Mouse (Mus musculus) cerebral cortex, adult 2 months (tissue): ENCODE data around the gene Gan.

Experiments
- WGBS: fragments of 180-500 bp; shearing (Covaris S2); methylation state at CpG from one replicate; pipeline ENCODE4 v1.1.7; 2018; 5-methylcytosine and 5-hydroxymethylcytosine counted together

The Gan gene

DNA sequence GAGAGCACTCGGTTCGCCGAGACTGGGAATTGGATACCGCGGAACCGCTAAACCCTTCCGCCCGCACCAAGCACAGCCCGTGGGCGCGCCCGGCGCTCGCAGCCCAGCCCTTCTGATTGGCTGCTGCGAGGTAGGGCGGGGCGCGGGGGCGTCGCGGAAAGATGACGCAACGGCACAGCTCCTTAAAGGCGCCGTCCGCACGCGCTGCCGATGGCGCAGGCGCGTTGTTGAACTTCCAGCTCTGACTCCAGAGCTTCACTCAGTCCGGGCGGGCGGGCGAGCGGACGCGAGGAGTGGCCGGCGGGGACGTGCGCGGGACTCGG lies 205 bp upstream of the Gan start:
- WGBS: under 1% methylated on average over 45 of the region's 45 CpGs

DNA sequence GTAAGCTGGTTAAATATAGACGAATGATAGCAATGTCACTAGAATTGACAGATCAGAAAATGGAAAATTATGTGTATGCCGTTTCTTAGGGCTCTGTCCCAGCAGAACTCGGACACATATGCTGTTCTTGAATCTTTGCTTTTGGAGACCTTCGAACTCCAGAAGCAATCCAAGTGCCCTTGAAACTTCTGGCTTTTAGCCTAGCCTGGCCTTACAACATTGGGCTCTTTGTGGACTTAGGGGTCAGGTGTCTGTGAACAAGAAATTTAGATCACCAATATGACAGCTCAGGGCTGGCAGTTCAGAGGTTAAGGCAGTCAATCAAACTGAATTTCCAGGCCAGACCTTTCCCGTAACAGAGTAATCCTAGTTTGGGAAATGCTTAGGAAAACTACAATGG lies 1.1 kb downstream of the Gan start:
- 54% methylated on average over 5 of the region's 5 CpGs for WGBS

DNA sequence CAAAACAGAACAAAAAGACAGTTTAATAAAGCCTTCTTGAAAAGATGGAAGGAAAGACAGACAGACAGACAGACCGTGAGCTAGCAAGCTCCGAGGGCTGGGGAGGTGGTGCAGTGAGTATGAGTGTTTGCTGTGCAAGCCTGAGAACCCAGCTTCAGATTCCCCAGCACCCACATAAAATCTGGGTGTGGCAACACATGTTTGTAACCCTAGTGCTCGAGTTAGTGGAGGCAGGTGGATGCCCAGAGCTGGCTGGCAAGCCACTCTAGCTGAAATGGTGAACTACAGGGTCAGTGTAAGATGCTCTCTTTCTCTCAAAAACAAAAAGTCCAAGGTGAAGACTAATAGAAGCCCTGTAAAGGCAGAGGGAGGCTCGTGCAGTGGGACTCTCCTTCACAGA lies 7.0 kb downstream of the Gan start:
- WGBS: 89% methylated on average over 4 of the region's 4 CpGs

DNA sequence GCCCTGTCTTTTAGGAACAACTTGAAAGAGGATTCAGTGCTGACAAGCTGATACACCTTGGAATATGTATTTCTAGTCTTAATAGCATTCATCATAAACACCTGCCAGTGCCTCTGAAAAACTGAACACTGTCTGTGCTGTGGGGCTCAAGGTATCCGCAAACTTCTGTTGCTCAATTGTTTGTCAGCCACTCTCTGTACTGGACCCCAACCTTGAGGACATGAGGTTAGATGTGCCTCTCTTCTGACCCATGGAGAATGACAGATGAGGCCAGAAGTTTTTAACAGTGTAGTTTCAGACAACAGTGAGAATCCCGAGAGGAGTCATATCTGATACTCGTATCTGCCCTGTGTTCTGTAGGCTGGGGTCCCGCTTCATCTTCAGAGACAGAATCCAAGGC lies 7.6 kb downstream of the Gan start:
- WGBS: 93% methylated on average over 4 of the region's 4 CpGs

DNA sequence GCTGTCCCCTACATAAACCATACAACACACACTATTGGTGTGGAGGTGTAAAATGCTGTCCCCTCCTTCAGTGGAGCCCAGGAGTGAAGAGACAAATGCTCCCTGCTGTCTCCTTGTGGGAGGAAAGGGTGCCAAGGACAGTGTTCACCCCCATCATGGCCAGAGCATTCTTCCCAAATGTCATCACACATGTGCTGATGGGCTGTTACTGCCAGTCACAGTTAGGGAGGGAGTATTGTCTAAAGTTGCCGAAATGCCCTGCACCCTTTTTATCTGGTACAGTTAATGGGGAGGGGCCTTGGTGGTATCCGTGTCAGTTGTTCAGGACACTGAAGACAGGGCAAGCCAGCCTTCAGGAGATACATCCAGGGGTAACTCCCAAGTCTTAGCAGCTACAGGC lies 8.6 kb downstream of the Gan start:
- WGBS: 78% methylated on average over 2 of the region's 2 CpGs

DNA sequence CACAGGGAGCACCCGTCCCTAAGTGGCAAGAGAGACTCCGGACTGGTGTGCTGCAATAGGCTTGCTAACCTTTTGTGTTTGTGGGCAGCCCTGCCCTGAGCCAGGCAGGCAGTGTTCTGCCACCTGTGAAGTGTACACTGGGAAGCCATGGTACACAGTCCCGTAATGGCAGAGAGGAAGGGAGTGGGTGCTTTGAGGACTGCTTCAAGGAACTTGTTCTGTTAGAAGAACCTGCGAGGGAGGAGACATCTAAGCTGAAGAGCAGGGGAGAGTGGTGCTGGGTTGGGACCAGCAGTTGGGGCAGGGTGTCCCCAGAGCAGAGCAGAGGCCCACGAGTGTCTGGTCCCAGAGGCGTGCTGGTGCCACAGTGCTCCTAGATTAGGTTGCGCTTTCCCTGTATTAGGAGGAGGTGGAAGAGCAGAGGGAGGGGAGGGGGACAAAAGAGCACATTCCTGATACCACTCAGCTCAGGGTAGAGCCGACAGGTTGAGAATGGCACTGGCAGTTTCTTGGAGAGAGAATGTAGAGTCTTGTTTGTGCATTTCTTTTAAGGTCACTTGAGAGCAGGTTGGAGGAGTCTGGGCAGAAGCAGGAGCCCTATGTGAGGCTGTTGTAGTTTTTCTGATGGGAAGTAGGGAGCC lies 9.4 kb downstream of the Gan start:
- WGBS: 83% methylated on average over 8 of the region's 8 CpGs

DNA sequence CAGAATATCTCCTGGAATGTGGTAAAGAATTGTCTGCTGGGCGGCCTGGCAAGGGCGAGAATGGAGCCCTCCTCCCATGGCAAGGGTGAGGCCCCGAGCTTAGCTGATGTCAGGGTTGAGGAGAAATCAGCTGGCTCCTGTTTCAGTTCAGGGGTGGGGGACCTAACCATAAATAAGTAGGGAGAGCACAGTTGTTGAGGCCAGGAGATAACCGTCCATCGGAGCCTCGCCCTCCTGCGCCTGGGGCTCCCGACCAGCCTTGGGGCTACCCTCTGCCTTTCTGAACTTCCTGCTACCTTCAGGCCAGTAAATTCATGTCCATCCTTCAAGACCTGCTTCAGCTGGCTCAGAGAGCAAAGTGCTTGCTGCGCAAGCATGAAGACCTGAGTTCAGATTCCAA lies 10.4 kb downstream of the Gan start:
- 94% methylated on average over 9 of the region's 9 CpGs for WGBS

DNA sequence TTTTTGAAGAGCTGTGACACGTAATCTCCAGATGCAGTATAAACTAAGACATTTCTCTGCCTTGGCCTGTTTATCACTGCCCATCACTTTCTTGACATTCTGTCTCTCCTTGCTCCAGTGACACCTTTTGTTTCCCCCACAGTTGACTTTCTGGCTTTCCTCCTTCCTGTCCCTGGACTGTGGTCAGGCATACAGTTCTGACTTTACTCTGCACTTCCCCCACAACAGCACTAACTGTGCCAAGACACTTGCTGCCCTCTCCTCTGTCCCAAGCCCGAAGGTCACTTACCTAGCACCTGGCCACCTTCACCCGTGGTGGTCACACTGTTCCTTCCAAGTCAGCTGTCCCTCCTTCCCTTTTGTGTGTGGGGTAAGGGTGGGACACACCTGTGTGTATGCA lies 13.9 kb downstream of the Gan start:
- WGBS: 86% methylated on average over 3 of the region's 3 CpGs

DNA sequence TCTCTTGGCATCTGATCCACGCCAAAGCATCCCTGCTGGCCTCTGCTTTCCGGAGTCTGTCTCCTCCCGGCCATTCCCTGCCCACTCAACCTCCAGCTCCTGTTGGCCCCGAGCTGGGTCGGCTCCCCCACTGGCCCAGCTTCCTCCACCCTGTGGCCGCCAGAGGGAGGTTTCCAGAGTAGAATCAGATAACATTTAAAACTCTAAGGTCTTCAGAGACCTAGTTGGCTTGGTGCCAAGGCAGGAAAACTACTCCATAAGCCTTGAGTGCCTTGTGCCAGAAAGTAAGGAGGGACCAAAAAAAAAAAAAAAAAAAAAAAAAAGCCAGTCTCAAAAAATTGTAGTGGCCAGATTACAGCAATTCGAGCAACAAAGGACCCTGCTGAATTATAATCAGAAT lies 15.0 kb downstream of the Gan start:
- 29% methylated on average over 7 of the region's 7 CpGs for WGBS

DNA sequence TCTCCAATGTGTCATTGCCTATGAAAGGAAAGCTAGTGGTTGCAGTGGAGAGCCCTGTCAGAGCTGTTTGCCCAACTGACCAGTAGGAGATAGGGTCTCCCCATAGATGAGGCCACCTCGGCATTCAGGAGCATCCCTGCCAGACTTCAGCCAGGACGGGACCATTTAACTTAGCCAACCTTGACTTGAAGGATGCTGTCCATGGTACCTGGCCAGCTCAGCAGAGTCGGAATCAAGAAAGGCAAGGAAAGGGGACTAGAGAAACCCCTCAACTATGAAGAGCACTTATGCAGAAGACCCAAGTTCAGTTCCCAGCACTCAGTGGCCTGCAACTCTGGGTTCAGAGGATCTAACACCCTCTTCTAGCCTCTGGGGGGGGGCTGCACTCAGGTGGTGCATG lies 15.8 kb downstream of the Gan start:
- WGBS: 95% methylated on average over 3 of the region's 3 CpGs

DNA sequence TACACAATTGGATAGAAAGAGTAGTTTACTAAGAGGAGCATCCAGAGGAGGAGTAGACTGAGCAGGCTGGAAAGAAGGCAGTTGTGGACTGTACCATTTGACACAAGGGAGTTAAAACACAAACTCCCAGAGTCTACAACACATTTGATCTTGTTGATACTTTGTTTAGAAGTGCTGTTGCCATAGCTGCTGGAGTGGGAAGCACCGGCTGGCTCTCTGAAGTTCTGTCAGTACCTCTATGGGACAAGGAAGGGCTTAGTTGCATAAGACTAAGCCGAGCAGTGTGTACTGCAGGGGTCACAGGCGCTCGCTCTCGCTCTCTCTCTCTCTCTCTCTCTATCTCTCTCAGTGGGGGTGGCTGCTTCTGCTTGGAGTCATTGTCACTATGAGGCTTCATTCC lies 16.6 kb downstream of the Gan start:
- WGBS: 67% methylated on average over 5 of the region's 5 CpGs

DNA sequence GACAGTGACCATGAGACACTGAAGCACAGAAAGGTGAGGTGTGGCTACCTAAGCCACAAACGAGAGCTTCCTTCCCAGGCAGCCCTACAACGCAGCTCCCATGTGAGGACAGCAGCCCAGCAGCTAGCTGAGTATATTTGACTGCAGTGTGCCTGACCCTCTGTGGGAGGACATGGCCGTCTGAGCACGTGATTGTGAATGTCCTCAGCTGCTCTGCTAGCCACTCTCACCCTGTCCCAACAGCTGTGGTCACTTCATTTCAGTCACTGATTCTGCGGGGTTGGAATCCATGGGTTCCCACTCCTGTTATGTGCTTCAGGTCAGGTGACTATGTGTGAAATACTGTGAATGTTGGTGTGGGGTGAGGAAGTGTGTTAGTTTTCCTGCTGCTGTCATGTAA lies 18.4 kb downstream of the Gan start:
- 68% methylated on average over 5 of the region's 5 CpGs for WGBS

DNA sequence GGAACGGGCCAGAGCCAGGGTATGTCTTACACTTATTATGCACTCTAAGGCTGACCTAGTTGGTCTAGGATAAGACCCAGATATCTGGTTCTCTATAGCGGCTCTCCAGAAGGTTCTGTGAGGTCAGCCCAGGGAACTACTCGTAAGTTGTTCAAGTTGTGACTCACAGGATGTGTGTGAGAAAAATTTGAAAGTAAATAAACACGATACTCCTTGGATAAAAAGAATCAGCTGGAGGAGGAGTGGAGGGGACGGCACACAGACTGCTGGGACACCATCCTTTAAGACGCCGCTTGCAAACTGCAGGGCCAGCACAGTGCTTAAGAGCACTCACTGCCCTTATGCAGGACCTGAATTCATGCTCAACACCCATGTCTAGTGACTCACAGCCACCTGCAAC lies 19.3 kb downstream of the Gan start:
- WGBS: 74% methylated on average over 7 of the region's 7 CpGs

DNA sequence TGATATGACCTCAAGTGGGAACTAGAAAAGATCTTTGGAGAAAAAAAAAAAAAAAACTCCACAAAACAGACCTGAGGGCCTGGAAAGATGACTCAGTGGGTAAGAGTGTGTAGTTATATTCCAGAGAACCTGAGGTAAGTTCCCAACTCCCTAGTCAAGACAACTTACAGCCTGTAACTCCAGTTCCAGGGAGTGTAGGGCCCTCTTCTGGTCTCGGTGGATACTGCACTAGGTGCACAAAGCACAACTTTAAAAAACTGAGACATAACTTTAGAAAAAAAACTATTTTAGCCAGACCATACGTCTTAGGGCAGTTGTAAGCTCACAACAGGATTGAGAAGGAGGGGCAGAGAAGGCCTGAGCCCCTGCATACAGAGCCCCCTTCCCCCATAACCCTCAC lies 20.1 kb downstream of the Gan start:
- 87% methylated on average over 2 of the region's 2 CpGs for WGBS

DNA sequence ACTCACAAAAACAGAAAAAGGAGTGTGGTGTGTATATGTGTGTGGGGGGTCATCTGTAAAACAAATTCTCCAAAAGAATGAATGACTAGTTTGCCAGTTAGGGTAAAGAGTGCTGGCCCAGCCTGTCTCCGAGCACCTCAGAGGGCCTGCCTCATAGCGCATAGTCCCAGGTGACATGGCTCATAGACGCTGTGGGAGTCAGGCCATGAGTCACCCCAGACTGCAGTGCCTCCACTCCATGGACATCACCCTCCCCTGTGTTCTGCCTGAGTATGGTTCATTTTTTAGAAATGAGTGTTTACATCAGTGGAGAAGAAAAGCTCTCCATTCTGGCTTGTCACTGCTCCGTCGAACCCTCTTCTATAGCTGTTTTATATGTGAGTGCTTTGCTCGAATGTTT lies 20.7 kb downstream of the Gan start:
- WGBS: 68% methylated on average over 6 of the region's 6 CpGs

DNA sequence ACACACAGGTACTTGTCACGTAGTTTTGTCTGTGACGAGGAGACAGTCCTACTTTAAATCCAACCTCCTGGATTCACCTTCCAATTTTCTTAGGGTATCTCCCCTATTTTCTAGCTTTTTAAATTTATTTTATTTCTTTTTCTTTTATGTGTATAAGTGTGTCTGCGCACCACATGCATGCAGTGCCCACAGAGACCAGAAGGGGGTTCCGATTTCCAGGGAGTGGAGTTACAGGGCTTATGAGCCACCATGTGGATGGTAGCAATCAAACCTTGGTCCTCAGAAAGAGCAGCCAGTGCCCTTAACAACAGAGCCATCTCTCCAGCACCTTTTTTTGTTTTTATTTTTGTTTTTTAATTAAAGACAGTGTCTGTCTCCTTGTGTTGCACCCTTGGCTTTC lies 24.8 kb downstream of the Gan start:
- WGBS: 98% methylated on average over 4 of the region's 4 CpGs

DNA sequence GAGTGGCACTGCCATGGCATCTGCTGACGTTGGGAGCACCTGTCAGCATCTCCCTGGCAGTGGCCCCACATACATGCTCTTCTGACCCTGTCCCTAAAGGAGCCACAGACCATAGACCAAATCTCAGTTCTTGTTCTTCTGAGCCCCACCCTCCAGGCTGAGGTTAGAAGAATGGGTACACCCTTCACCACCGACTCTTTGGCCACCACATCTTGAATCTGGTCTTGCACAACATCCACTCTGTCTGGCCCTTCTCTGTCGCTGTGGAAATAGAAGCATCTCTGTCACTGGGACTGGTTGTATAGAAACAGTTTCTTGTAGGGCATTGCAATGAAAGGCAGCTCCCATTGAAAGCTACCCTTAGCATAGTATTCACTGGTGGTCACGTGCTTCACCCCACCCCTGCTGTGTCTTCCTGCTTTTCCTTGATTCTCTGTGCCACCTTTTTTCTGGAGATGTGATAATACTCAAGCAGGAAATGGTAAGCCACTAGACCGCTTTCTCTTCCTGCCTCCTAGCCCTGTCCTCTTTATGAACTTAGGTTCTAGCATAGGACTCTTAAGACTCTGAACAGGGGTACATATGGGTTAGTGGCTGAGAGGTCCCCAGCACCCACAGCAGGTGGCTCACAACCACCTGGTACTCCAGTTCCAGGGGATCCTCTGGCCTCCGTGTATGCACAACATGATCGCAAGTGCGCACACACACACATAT lies 25.9 kb downstream of the Gan start:
- 86% methylated on average over 8 of the region's 8 CpGs for WGBS

DNA sequence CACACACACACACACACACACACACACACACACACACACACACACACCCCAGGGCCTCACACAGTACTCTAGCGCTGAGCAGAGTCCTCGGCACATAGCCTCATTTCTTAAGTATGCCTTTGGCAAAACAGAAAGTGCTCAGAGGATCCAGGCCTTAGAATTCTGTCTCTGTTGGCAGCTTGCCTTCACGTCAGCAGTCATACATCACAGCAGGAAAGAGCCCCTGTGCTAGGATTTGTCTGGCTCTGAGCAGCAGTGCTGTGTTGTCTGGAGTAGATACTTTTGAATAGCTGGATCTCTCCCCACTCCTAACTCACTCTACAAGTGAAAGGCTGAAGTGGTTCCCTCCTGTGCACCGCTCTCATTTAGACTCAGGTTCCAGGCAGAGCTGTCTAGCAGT lies 36.4 kb downstream of the Gan start:
- WGBS: 54% methylated on average over 4 of the region's 4 CpGs

DNA sequence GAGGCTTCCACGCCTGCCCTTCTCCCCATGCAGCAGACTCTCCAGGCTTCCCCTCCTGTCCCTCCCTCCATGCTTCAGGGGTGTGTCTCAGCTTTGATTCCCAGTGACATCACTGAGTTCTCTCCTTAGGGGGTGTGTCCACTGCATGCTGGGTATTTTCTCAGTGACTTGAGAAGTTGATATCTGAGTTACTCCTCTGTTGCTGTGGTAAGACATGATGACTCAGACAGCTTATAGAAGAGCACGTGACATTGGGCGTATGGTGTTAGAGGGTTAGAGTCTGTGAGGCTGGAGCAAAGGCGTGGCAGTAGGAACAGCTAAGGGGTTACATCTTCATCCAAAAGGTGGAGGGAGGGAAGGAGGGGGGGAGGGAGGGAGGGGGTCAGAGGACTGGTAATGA lies 38.7 kb downstream of the Gan start:
- 84% methylated on average over 4 of the region's 4 CpGs for WGBS

DNA sequence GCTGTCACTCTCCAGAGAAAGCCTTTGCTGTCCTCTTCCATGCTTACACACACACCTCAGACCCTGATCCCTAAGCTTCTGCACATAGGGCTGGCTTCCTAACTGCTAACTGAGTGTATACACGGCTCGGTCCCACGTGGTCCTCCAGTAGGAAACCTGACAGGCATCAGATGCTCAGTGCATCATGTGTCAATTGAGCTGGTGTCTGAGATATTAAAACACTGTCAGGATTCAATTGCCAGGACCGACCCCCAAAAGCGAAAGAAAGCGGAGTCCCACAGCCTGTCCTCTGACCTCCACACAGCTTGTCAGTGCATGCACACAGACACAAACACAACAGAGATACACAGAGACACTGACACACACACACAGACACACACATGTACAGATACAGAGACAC lies 39.6 kb downstream of the Gan start:
- WGBS: 86% methylated on average over 6 of the region's 6 CpGs

DNA sequence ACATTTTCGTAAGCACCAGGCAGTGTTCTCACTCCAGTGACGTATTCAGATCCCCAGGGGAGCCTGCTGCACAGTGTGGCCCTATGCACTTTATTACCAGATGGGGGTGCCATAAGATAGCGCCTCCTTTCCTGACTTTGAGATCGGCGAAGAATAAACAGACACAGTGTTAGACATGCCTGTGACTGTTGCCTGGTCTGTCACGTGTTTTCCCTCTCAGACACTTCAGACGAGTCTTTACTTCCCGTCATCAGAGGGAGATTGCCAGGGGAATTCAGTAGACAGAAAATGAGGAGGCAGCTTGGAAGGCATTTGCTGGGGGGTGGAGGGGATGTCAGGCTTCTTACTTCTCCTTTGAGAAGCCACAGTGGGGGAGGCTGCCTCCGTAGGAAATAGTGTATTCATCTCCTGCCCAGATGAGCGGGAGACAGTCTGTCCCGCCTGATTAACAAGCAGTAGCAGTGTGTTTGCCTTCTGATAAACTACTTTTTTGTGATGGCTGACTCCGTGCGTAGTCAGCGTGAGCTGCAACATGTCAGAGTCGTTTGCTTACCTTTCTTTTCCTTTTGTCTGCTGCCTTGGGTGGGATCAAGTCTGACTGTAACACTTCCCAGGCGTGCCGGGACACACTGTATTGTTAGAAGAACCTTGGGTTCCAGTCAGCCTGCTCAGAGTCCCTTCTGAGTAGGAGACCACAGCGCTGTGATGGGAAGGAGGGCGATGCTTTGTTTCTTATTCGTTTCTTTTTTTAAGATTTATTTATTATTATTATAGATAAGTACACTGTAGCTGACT lies 40.4 kb downstream of the Gan start:
- WGBS: 30% methylated on average over 20 of the region's 20 CpGs

DNA sequence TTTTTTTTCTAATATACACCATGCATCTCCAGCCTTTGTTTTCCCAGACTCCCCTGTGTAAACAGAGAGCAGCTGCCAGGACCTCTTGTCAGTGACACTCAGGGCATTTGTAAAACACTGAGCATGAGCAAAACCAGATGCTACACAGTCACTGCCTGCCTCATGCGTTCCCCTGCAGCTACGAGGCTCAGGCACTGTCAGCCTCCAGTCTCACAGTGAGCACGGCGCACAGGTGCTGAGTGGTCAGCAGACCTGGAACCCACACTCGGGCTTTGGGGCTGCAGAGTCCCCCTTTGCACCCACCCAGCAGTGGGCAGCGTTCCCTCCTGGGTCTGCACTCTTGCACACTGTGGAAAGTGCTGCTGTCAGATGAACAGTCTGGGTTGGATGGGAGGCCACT lies 41.7 kb downstream of the Gan start:
- WGBS: 84% methylated on average over 6 of the region's 6 CpGs

DNA sequence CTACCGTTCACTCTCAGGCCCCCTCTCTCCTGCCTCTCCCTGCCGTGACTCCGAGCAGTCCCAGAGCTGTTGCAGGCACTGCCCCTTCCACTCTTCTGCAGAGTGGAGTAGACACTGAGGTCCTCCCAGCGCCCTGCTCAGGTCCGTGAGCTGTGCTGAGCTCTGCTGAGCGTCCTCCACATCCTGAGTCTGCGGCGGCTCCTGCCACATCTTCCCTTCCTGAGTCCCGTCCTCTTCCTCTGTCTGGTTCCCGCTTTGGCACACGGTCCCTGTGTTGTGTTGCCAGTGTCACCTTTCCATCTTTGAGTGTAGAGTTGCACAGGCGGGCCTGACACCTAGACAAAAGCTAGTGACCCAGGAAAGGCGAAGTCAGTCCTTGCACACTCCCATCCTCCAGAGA lies 42.4 kb downstream of the Gan start:
- WGBS: 81% methylated on average over 13 of the region's 13 CpGs
